Mouse (Mus musculus): Measurements from ENCODE around the gene Mtmr12.

The Mtmr12 gene

GRCm38 (mm10) chr15:12275091-12275623 is 70.3 kb downstream of the Mtmr12 start:
- DNase-seq (ENCODE audit: low spot score), result no peak

- DNase-seq (ENCODE audit: low spot score), result no peak
These were observed 75.0 kb downstream of the Mtmr12 start for GRCm38 (mm10) chr15:12279816-12280215.

GRCm38 (mm10) chr15:12284794-12285534 is 80.1 kb downstream of the Mtmr12 start:
- DNase-seq (ENCODE audit: low spot score), result no peak

- DNase-seq (ENCODE audit: low spot score), result no peak
These were observed 80.6 kb downstream of the Mtmr12 start for GRCm38 (mm10) chr15:12285535-12285809.

GRCm38 (mm10) chr15:12290330-12290729 is 85.5 kb downstream of the Mtmr12 start:
- no peak for DNase-seq (ENCODE audit: low spot score)

- no peak for DNase-seq (ENCODE audit: low spot score)
These were observed 86.9 kb downstream of the Mtmr12 start for GRCm38 (mm10) chr15:12291757-12292156.

- DNase-seq (ENCODE audit: low spot score), result no peak
These were observed 91.4 kb downstream of the Mtmr12 start for GRCm38 (mm10) chr15:12296228-12296627.

- DNase-seq (ENCODE audit: low spot score), result no peak
These were observed 93.5 kb downstream of the Mtmr12 start for GRCm38 (mm10) chr15:12298231-12298737.

GRCm38 (mm10) chr15:12301771-12302170 is 96.9 kb downstream of the Mtmr12 start:
- DNase-seq (ENCODE audit: low spot score), result no peak

- DNase-seq (ENCODE audit: low spot score), result no peak
These were observed 101.6 kb downstream of the Mtmr12 start for GRCm38 (mm10) chr15:12306188-12307071.

GRCm38 (mm10) chr15:12307114-12307513 is 102.3 kb downstream of the Mtmr12 start:
- no peak for DNase-seq (ENCODE audit: low spot score)

GRCm38 (mm10) chr15:12308539-12308938 is 103.7 kb downstream of the Mtmr12 start:
- no peak for DNase-seq (ENCODE audit: low spot score)

- DNase-seq (ENCODE audit: low spot score), result no peak
These were observed 105.8 kb downstream of the Mtmr12 start for GRCm38 (mm10) chr15:12310676-12311075.

GRCm38 (mm10) chr15:12311465-12311864 is 106.6 kb downstream of the Mtmr12 start:
- DNase-seq (ENCODE audit: low spot score), result no peak

- DNase-seq (ENCODE audit: low spot score), result no peak
These were observed 108.4 kb downstream of the Mtmr12 start for GRCm38 (mm10) chr15:12313255-12313654.

GRCm38 (mm10) chr15:12314584-12314983 is 109.8 kb downstream of the Mtmr12 start:
- no peak for DNase-seq (ENCODE audit: low spot score)

GRCm38 (mm10) chr15:12315996-12316395 is 111.2 kb downstream of the Mtmr12 start:
- no peak for DNase-seq (ENCODE audit: low spot score)

- DNase-seq (ENCODE audit: low spot score), result no peak
These were observed 112.5 kb downstream of the Mtmr12 start for GRCm38 (mm10) chr15:12317290-12317689.

GRCm38 (mm10) chr15:12318451-12318850 is 113.6 kb downstream of the Mtmr12 start:
- DNase-seq (ENCODE audit: low spot score), result no peak

GRCm38 (mm10) chr15:12319889-12320288 is 115.1 kb downstream of the Mtmr12 start:
- no peak for DNase-seq (ENCODE audit: low spot score)

GRCm38 (mm10) chr15:12320441-12321090 is 115.7 kb downstream of the Mtmr12 start:
- no peak for DNase-seq (ENCODE audit: low spot score)

GRCm38 (mm10) chr15:12321091-12321787 is 116.4 kb downstream of the Mtmr12 start, which contains the start of gene Golph3:
Golph3 (plus strand) TSS chr15:12321450.
- DNase-seq (ENCODE audit: low spot score), result peak; percentile 97
